Mouse (Mus musculus): ENCODE data around the gene Cntnap5c.

GRCm38 (mm10) chr17:58408756-58409155, 639.4 kb downstream of the Cntnap5c start:
- TF ChIP-seq POLR2A (IDR thresholded peaks at IDR 0.05; ENCODE audit: low read depth, low read length) (no peak), CTCF (IDR thresholded peaks at IDR 0.05; ENCODE audit: extremely low read depth, insufficient read depth, insufficient read length, insufficient replicate concordance) (no peak)

Data from spleen, adult 2 months (tissue).